Mouse (Mus musculus) myocyte (in vitro differentiated cells): ENCODE results near the gene Fam19a5. TPM values are rescaled to one million over a fixed set of nuclear protein-coding genes. Genes with fewer than 3 reads are reported as not detected.

ENCODE experiments used
- H3K27me3 ChIP-seq: one replicate; pipeline ENCODE4 v1.6.1; 2011; ENCODE audit not compliant: control insufficient read depth, insufficient read depth, insufficient read length
- H3K36me3 ChIP-seq: one replicate; pipeline ENCODE4 v1.6.1; 2011; ENCODE audit not compliant: control insufficient read depth, insufficient read depth
- H3K4me2 ChIP-seq: one replicate; pipeline ENCODE4 v1.6.1; 2011; ENCODE audit warnings: low read depth, control low read depth
- H3K4me3 ChIP-seq: one replicate; pipeline ENCODE4 v1.5.1; 2011; ENCODE audit warnings: mild to moderate bottlenecking, control low read depth, moderate library complexity
- H3K79me2 ChIP-seq: one replicate; pipeline ENCODE4 v1.6.1; 2011; ENCODE audit not compliant: control insufficient read depth, insufficient read depth
- H3ac ChIP-seq: one replicate; pipeline ENCODE4 v1.6.1; 2011; ENCODE audit not compliant: control insufficient read depth, insufficient read length
- CEBPB ChIP-seq: IDR thresholded peaks from 2 replicates; pipeline ENCODE4 v1.6.1; 2011; ENCODE audit warnings: mild to moderate bottlenecking, moderate library complexity; ENCODE audit not compliant: poor library complexity, insufficient read depth, severe bottlenecking
- E2F4 ChIP-seq: IDR thresholded peaks from one replicate; pipeline ENCODE4 v1.6.1; 2011; ENCODE audit warnings: mild to moderate bottlenecking, control low read depth, moderate library complexity; ENCODE audit not compliant: insufficient read depth
- MAX ChIP-seq: IDR thresholded peaks from one replicate; pipeline ENCODE4 v1.6.1; 2011; ENCODE audit warnings: low read depth, mild to moderate bottlenecking, control low read depth
- MYOD1 ChIP-seq, 3 experiments: IDR thresholded peaks; one replicate each; pipeline ENCODE4 v1.6.1; 2011; ENCODE audit warnings: control low read depth in 2 of 3, low read depth in 2 of 3, mild to moderate bottlenecking in 2 of 3, moderate library complexity in 1 of 3; ENCODE audit not compliant: insufficient read length in 2 of 3, control insufficient read depth in 1 of 3
- MYOG ChIP-seq, 3 experiments: IDR thresholded peaks; one replicate each; pipeline ENCODE4 v1.6.1; 2011; ENCODE audit warnings: control low read depth in 2 of 3, low read depth in 2 of 3, mild to moderate bottlenecking in 2 of 3; ENCODE audit not compliant: insufficient read length in 2 of 3, control insufficient read depth in 1 of 3, insufficient read depth in 1 of 3
- POLR2A ChIP-seq: IDR thresholded peaks from one replicate; pipeline ENCODE4 v1.6.1; 2011; ENCODE audit warnings: low read depth, mild to moderate bottlenecking, control low read depth, moderate library complexity; ENCODE audit not compliant: insufficient read length
- POLR2AphosphoS2 ChIP-seq: IDR thresholded peaks from one replicate; pipeline ENCODE4 v1.6.1; 2011; ENCODE audit warnings: low read depth, control low read depth; ENCODE audit not compliant: insufficient read length
- REST ChIP-seq: IDR thresholded peaks from one replicate; pipeline ENCODE4 v1.6.1; 2011; ENCODE audit warnings: mild to moderate bottlenecking, control low read depth, moderate library complexity; ENCODE audit not compliant: insufficient read depth, insufficient read length
- SRF ChIP-seq: IDR thresholded peaks from one replicate; pipeline ENCODE4 v1.6.1; 2011; ENCODE audit warnings: low read depth; ENCODE audit not compliant: control insufficient read depth, insufficient read length
- TCF12 ChIP-seq: IDR thresholded peaks from one replicate; pipeline ENCODE4 v1.6.1; 2011; ENCODE audit warnings: mild to moderate bottlenecking, control low read depth; ENCODE audit not compliant: poor library complexity, insufficient read depth, severe bottlenecking
- TCF3 ChIP-seq: IDR thresholded peaks from one replicate; pipeline ENCODE4 v1.6.1; 2011; ENCODE audit warnings: low read depth, control low read depth; ENCODE audit not compliant: insufficient read length
- USF1 ChIP-seq: IDR thresholded peaks from one replicate; pipeline ENCODE4 v1.6.1; 2011; ENCODE audit warnings: low read depth, mild to moderate bottlenecking, control low read depth, moderate library complexity
- polyA plus RNA-seq: library from polyadenylated mRNA; unstranded; fragments of >200 nt; fragmentation: generic; extraction: Trizol; gene quantifications from one replicate; pipeline ENCODE4 v1.2.1, GENCODE M21; 2012; ENCODE audit warnings: missing spikeins

Fam19a5 gene
- polyA plus RNA-seq, 1 experiment, result 2.7 TPM

GRCm38 (mm10) chr15:87661954-87662353, 117.9 kb downstream of the Fam19a5 start:
- Histone ChIP-seq H3ac (no peak overlapping the region), H3K4me3 (no peak overlapping the region), H3K36me3 (no peaks in the 10 kb centered on the region), H3K79me2 (no peaks in the 10 kb centered on the region), H3K27me3 (no peaks in the 10 kb centered on the region), H3K4me2 (no peak overlapping the region)
- TF ChIP-seq MYOG (IDR thresholded peaks at IDR 0.05; ENCODE audit: control insufficient read depth in 1 of 3, insufficient read depth in 1 of 3, insufficient read length in 2 of 3, low read depth in 2 of 3) (no peak), E2F4 (no peak)

GRCm38 (mm10) chr15:87666041-87666750, 122.1 kb downstream of the Fam19a5 start:
- TF ChIP-seq TCF12 (no peak), TCF3 (no peak), REST (no peak), MYOG (IDR thresholded peaks at IDR 0.05; ENCODE audit: control insufficient read depth in 1 of 3, insufficient read depth in 1 of 3, insufficient read length in 2 of 3, low read depth in 2 of 3) (no peak), USF1 (no peak), SRF (no peak), E2F4 (no peak), MYOD1 (IDR thresholded peaks at IDR 0.05; ENCODE audit: control insufficient read depth in 1 of 3, insufficient read length in 2 of 3, low read depth in 2 of 3) (no peak), POLR2A (no peak), MAX (no peak), POLR2AphosphoS2 (no peak), CEBPB (no peak)
- Histone ChIP-seq H3K27me3 (no peaks in the 10 kb centered on the region), H3K79me2 (no peaks in the 10 kb centered on the region), H3K4me3 (no peak overlapping the region), H3K4me2 (no peak overlapping the region), H3K36me3 (no peaks in the 10 kb centered on the region), H3ac (no peak overlapping the region)

GRCm38 (mm10) chr15:87667416-87667815, 123.3 kb downstream of the Fam19a5 start:
- H3K36me3 ChIP-seq, result no peaks in the 10 kb centered on the region
- TF ChIP-seq POLR2AphosphoS2, result no peak
- TF ChIP-seq TCF3, result no peak
- TF ChIP-seq TCF12, result no peak
- TF ChIP-seq MYOD1 (IDR thresholded peaks at IDR 0.05; ENCODE audit: control insufficient read depth in 1 of 3, insufficient read length in 2 of 3, low read depth in 2 of 3), result no peak
- TF ChIP-seq SRF, result no peak
- TF ChIP-seq MYOG (IDR thresholded peaks at IDR 0.05; ENCODE audit: control insufficient read depth in 1 of 3, insufficient read depth in 1 of 3, insufficient read length in 2 of 3, low read depth in 2 of 3), result no peak
- no peak for TF ChIP-seq CEBPB
- TF ChIP-seq USF1, result no peak
- TF ChIP-seq POLR2A, result no peak
- no peak for TF ChIP-seq E2F4
- TF ChIP-seq REST, result no peak
- no peak for TF ChIP-seq MAX
- H3K79me2 ChIP-seq, result no peaks in the 10 kb centered on the region
- no peaks in the 10 kb centered on the region for H3K27me3 ChIP-seq
- H3K4me3 ChIP-seq, result no peak overlapping the region
- H3K4me2 ChIP-seq, result no peak overlapping the region
- no peak overlapping the region for H3ac ChIP-seq

GRCm38 (mm10) chr15:87668112-87668511, 124.0 kb downstream of the Fam19a5 start:
- H3K79me2 ChIP-seq, result no peaks in the 10 kb centered on the region
- H3K27me3 ChIP-seq, result no peaks in the 10 kb centered on the region
- no peaks in the 10 kb centered on the region for H3K36me3 ChIP-seq
- H3ac ChIP-seq, result no peak overlapping the region
- TF ChIP-seq POLR2A (no peak), MYOG (IDR thresholded peaks at IDR 0.05; ENCODE audit: control insufficient read depth in 1 of 3, insufficient read depth in 1 of 3, insufficient read length in 2 of 3, low read depth in 2 of 3) (peak in 2 of 3 experiments; percentile 78 to 84), MYOD1 (IDR thresholded peaks at IDR 0.05; ENCODE audit: control insufficient read depth in 1 of 3, insufficient read length in 2 of 3, low read depth in 2 of 3) (peak in 2 of 3 experiments; percentile 59 to 84)
- H3K4me2 ChIP-seq, result no peak overlapping the region
- H3K4me3 ChIP-seq, result no peak overlapping the region

- Histone ChIP-seq H3K27me3 (no peaks in the 10 kb centered on the region), H3ac (no peak overlapping the region), H3K36me3 (no peaks in the 10 kb centered on the region), H3K4me2 (no peak overlapping the region), H3K4me3 (no peak overlapping the region), H3K79me2 (no peaks in the 10 kb centered on the region)
- TF ChIP-seq MAX, result no peak
- TF ChIP-seq MYOG (IDR thresholded peaks at IDR 0.05; ENCODE audit: control insufficient read depth in 1 of 3, insufficient read depth in 1 of 3, insufficient read length in 2 of 3, low read depth in 2 of 3), result no peak
- no peak for TF ChIP-seq POLR2AphosphoS2
- TF ChIP-seq CEBPB, result no peak
- TF ChIP-seq POLR2A, result no peak
These were observed 127.8 kb downstream of the Fam19a5 start for GRCm38 (mm10) chr15:87671929-87672328.
